Mouse (Mus musculus): ENCODE results near the gene Zfr. TPM values are rescaled to one million over a fixed set of nuclear protein-coding genes. Genes with fewer than 3 reads are reported as not detected.

Zfr gene
- polyA plus RNA-seq, 1 experiment from 2014 or later: 120 TPM

MicroRNAs encoded within 50 kb of the gene (microRNA counts, 519-probe panel; counts per million panel counts)
- microRNA mmu-miR-1898: 2,373 counts per million, percentile 39 among the panel's probes with 10 or more counts

Small RNAs within 50 kb of the gene (microRNA-seq; reads per million reads assigned to microRNA genes)
- gene Mir1898: not detected

Other genes starting within 250 kb of the Zfr start
- gene Npr3, start 210.5 kb upstream of the Zfr start, polyA plus RNA-seq (2015; fragmentation: Nextera tagmentation; extraction: Ambion mirVana): 8.4 and 9.5 TPM in 2 replicates
- 644 and 703 TPM in 2 replicates for gene Sub1, start 120.8 kb upstream of the Zfr start, polyA plus RNA-seq (2015; fragmentation: Nextera tagmentation; extraction: Ambion mirVana)
- gene Mtmr12, start 87.2 kb downstream of the Zfr start, polyA plus RNA-seq (2015; fragmentation: Nextera tagmentation; extraction: Ambion mirVana): 18.2 and 19.1 TPM in 2 replicates
- gene Golph3, start 203.6 kb downstream of the Zfr start, polyA plus RNA-seq (2015; fragmentation: Nextera tagmentation; extraction: Ambion mirVana): 76.2 and 83.2 TPM in 2 replicates
- 0.99 and 1.4 TPM in 2 replicates for gene 1810049J17Rik, start 204.1 kb downstream of the Zfr start, polyA plus RNA-seq (2015; fragmentation: Nextera tagmentation; extraction: Ambion mirVana)

All from lung, embryonic 15.5 days (tissue).